Mouse (Mus musculus): ENCODE results near the gene Mical3.

DNA sequence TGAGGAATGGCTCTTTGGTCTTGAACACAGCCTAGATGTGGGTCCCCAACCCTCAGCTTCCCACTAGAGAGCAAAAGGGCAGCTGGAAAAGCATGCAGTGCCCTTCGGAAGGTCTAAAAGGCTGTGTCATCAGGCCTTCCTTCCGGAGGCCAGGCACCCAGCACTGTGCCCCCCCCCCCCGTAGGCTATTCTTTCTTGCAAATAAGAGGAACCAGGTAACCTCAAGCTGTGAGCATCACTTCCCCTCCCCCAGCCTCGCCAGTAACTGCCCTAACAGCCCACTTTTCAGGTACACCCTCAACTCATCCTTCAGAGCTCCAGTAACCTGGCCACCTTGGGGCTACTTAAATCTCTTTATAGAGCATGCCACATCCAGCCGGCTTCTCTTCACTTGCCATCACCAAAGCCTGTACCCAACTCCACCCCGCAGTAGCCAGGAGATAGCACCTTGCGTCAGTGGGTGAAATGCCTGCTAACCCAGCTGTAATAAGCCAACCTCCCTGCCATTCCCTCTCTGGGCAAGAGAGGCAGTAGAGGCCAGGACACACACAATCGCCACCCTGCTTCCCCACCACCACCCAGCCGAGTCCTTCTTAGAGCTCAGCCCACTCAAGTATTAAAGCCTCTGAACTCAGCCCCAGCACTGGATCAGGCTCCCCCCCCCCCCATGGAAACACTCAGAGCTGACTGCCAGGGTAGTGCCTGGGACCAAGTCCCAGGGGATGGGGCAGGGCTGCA is 215.7 kb downstream of the Mical3 start:
- TF ChIP-seq CTCF (IDR thresholded peaks at IDR 0.05; ENCODE audit: borderline replicate concordance, insufficient read depth, low read length) (peak; percentile 31; the same call in 1 of the 2 replicates), POLR2A (IDR thresholded peaks at IDR 0.05; ENCODE audit: low read depth, low read length) (0 out of 2 replicates have a peak, but pooled peaks have one; percentile 25)
